ENCODE assay signal across 20 mouse cellular contexts in genomic region chr13:37959936-37960335, GRCm38 (mm10). TPM values are rescaled to one million over a fixed set of nuclear protein-coding genes. Genes with fewer than 3 reads are reported as not detected.
A peak's percentile ranks its signal among the peaks of the same experiment; 100 is the strongest.
DNase-seq lines count a peak whose midpoint lies in the region; ATAC-seq and TF ChIP-seq lines count a peak whose summit lies in the region.
"Had no signal": no experiment of that assay in that cellular context is flagged by ENCODE, and none has a peak within 500 bp of the region (broad histone marks: within the 10 kb centered on the region; RNA-seq: fewer than 3 reads in every experiment).

No protein-coding gene starts in this region.

- no peak overlapping the region for H3K4me2 ChIP-seq in liver, postnatal 0 days (ENCODE audit: low read depth, low read length)
- H3K4me2 ChIP-seq in hindbrain, embryonic 14.5 days (replicated peaks): no peak overlapping the region
- H3K4me2 ChIP-seq: embryonic facial prominence, embryonic 15.5 days; hindbrain, embryonic 13.5 days had no signal

- TF ChIP-seq CTCF in liver, postnatal 0 days (IDR thresholded peaks at IDR 0.05; ENCODE audit: low read depth): no peak
- no peak for TF ChIP-seq CTCF in MEL (IDR thresholded peaks at IDR 0.05 in 2 of 3, conservative IDR thresholded peaks at IDR 0.05 in 1 of 3; ENCODE audit: control insufficient read depth in 1 of 3, insufficient read depth in 1 of 3, low read depth in 2 of 3, low read length in 3 of 3, poor library complexity in 1 of 3, severe bottlenecking in 1 of 3)

- TF ChIP-seq EP300 in liver, postnatal 0 days (IDR thresholded peaks at IDR 0.05; ENCODE audit: low read depth): no peak
- TF ChIP-seq EP300 in MEL (IDR thresholded peaks at IDR 0.05; ENCODE audit: low read depth in 1 of 2, low read length in 2 of 2): 0 out of 4 replicates have a peak, but pooled peaks of 1 of the 2 experiments have one; percentile 13

- peak; percentile 88 for DNase-seq in heart, adult 11 months
- DNase-seq in heart, postnatal 4 days: no peak
- DNase-seq in liver, postnatal 0 days: no peak
- no peak for DNase-seq in liver
- peak; percentile 62 for DNase-seq in MEL (ENCODE audit: low read depth, low spot score)
- no peak for DNase-seq in hindbrain, embryonic 14.5 days (ENCODE audit: low spot score)
- DNase-seq in adrenal gland, postnatal 4 days (ENCODE audit: low spot score in 2 of 2): no peak
- DNase-seq: adrenal gland, adult 2 months; adrenal gland, postnatal 25 days; cerebellum, adult 11 months; cerebellum, adult 8-10 months; cerebellum, postnatal 14 days; embryo, embryonic 11 days; gastrocnemius, postnatal 36 days had no signal

- no peak for ATAC-seq in liver, postnatal 0 days
- ATAC-seq in hindbrain, embryonic 14.5 days (ENCODE audit: low FRiP score): no peak
- ATAC-seq: forebrain, embryonic 14.5 days had no signal

- no peaks in the 10 kb centered on the region; the same call in 1 of the 2 replicates for H3K79me2 ChIP-seq in MEL (ENCODE audit: control insufficient read depth, insufficient read depth, low read length, poor library complexity)

- no peaks in the 10 kb centered on the region for H3K27me3 ChIP-seq in liver, postnatal 0 days (ENCODE audit: insufficient read depth, low read length)
- H3K27me3 ChIP-seq in MEL (ENCODE audit: control insufficient read depth in 1 of 2, insufficient read depth in 2 of 2, low read length in 2 of 2): no peaks in the 10 kb centered on the region
- no peaks in the 10 kb centered on the region for H3K27me3 ChIP-seq in hindbrain, embryonic 14.5 days (ENCODE audit: control insufficient read depth, insufficient read depth, low read length)
- H3K27me3 ChIP-seq: embryonic facial prominence, embryonic 15.5 days had no signal

- TF ChIP-seq POLR2A in MEL (IDR thresholded peaks at IDR 0.05; ENCODE audit: control insufficient read depth in 1 of 2, insufficient read depth in 1 of 2, low read depth in 1 of 2, low read length in 2 of 2, poor library complexity in 1 of 2): no peak; a peak in 1 of 4 replicates

- H3K9me3 ChIP-seq in liver, postnatal 0 days (ENCODE audit: low read length): no peaks in the 10 kb centered on the region
- H3K9me3 ChIP-seq in MEL (replicated peaks; ENCODE audit: insufficient read depth, low read length): no peaks in the 10 kb centered on the region
- H3K9me3 ChIP-seq in hindbrain, embryonic 14.5 days (ENCODE audit: control insufficient read depth, low read length): no peaks in the 10 kb centered on the region
- H3K9me3 ChIP-seq: embryonic facial prominence, embryonic 15.5 days; forebrain, embryonic 10.5 days; heart, embryonic 10.5 days; hindbrain, embryonic 13.5 days had no signal

- 74% methylated on average over 7 of the region's 7 CpGs for WGBS in liver, postnatal 0 days (ENCODE audit: insufficient replicate concordance)
- 94% methylated on average over 7 of the region's 7 CpGs for WGBS in hindbrain, embryonic 14.5 days

- no peak overlapping the region for H3K4me3 ChIP-seq in liver, postnatal 0 days (ENCODE audit: low read depth, low read length)
- peak overlapping the region; percentile 49 to 56 for H3K4me3 ChIP-seq in MEL (ENCODE audit: control insufficient read depth in 1 of 2, insufficient read depth in 1 of 2, low read depth in 2 of 2, low read length in 2 of 2)
- no peak overlapping the region for H3K4me3 ChIP-seq in hindbrain, embryonic 14.5 days (replicated peaks; ENCODE audit: low read length)
- H3K4me3 ChIP-seq: embryonic facial prominence, embryonic 15.5 days; erythroblast, embryonic 14.5 days; forebrain, embryonic 10.5 days; heart, embryonic 10.5 days; hindbrain, embryonic 13.5 days had no signal

- peak overlapping the region; percentile 85; the same call in 1 of the 2 replicates for H3K27ac ChIP-seq in liver, postnatal 0 days (ENCODE audit: low read depth)
- H3K27ac ChIP-seq in MEL (ENCODE audit: control insufficient read depth, low read depth, low read length): peak overlapping the region; percentile 98
- H3K27ac ChIP-seq in hindbrain, embryonic 14.5 days: no peak overlapping the region
- H3K27ac ChIP-seq: embryonic facial prominence, embryonic 15.5 days; forebrain, embryonic 10.5 days; hindbrain, embryonic 13.5 days had no signal

- no peak for TF ChIP-seq RAD21 in MEL (IDR thresholded peaks at IDR 0.05; ENCODE audit: low read depth, low read length)

- no peak overlapping the region for H3K9ac ChIP-seq in liver, postnatal 0 days (replicated peaks)
- H3K9ac ChIP-seq in MEL (ENCODE audit: control insufficient read depth, low read depth, low read length, poor library complexity, severe bottlenecking): peak overlapping the region; percentile 60
- H3K9ac ChIP-seq in hindbrain, embryonic 14.5 days: no peak overlapping the region
- H3K9ac ChIP-seq: embryonic facial prominence, embryonic 15.5 days; hindbrain, embryonic 13.5 days had no signal

- H3K36me3 ChIP-seq in liver, postnatal 0 days (replicated peaks; ENCODE audit: insufficient read depth, low read length): no peaks in the 10 kb centered on the region
- H3K36me3 ChIP-seq in MEL (ENCODE audit: control insufficient read depth in 1 of 2, insufficient read depth in 2 of 2, low read length in 2 of 2): peaks cover 0 to 18% of the 10 kb centered on the region in 2 experiments; a peak in 2 of 4 replicates
- H3K36me3 ChIP-seq in hindbrain, embryonic 14.5 days (replicated peaks; ENCODE audit: control insufficient read depth, insufficient read depth): no peaks in the 10 kb centered on the region
- H3K36me3 ChIP-seq: embryonic facial prominence, embryonic 15.5 days; forebrain, embryonic 10.5 days; heart, embryonic 10.5 days; hindbrain, embryonic 13.5 days had no signal

- H3K4me1 ChIP-seq in liver, postnatal 0 days (ENCODE audit: insufficient read depth): peaks cover 30% of the 10 kb centered on the region
- peaks cover 15 to 38% of the 10 kb centered on the region in 2 experiments; a peak in 3 of 4 replicates for H3K4me1 ChIP-seq in MEL (ENCODE audit: control insufficient read depth in 1 of 2, insufficient read depth in 2 of 2, low read length in 2 of 2)
- H3K4me1 ChIP-seq in hindbrain, embryonic 14.5 days (replicated peaks; ENCODE audit: control insufficient read depth, insufficient read depth, low read length): no peaks in the 10 kb centered on the region

TF ChIP-seq in MEL, 35 proteins besides CTCF, POLR2A, EP300 and RAD21:
- no peak for TF ChIP-seq ZNF384 (IDR thresholded peaks at IDR 0.05; ENCODE audit: low read depth, low read length)
- peak; percentile 87 for TF ChIP-seq MAX (IDR thresholded peaks at IDR 0.05; ENCODE audit: low read length)
- TF ChIP-seq ETS1 (IDR thresholded peaks at IDR 0.05; ENCODE audit: low read depth, low read length): peak; percentile 11; the same call in 1 of the 2 replicates
- TF ChIP-seq USF1 (IDR thresholded peaks at IDR 0.05; ENCODE audit: low read depth, low read length): peak; percentile 57; the same call in 1 of the 2 replicates
- TF ChIP-seq ZMIZ1 (IDR thresholded peaks at IDR 0.05; ENCODE audit: low read depth, low read length): no peak
- TF ChIP-seq BHLHE40 (IDR thresholded peaks at IDR 0.05; ENCODE audit: borderline replicate concordance, low read depth, low read length): peak; percentile 92
- no peak for TF ChIP-seq POLR2AphosphoS5 (IDR thresholded peaks at IDR 0.05; ENCODE audit: borderline replicate concordance, low read depth, low read length)
- TF ChIP-seq MXI1 (IDR thresholded peaks at IDR 0.05; ENCODE audit: low read depth, low read length): peak; percentile 53; the same call in 1 of the 2 replicates
- 0 out of 2 replicates have a peak, but pooled peaks have one; percentile 11 for TF ChIP-seq TCF12 (IDR thresholded peaks at IDR 0.05; ENCODE audit: low read depth, low read length)

RNA-seq across cellular contexts. Expression of gene Ssr1, which starts 34.1 kb away (rescaled TPM):
- total RNA-seq in heart, postnatal 4 days (2021): 10 to 100 TPM; 93.1 to 98.7 TPM
- polyA plus RNA-seq in liver, postnatal 0 days (2015; fragmentation: Nextera tagmentation; extraction: Ambion mirVana): 48.9 and 55.1 TPM in 2 replicates
- total RNA-seq in MEL (2012; rRNA removed): 76.7 and 77.2 TPM in 2 replicates
- polyA plus RNA-seq in MEL (2012; ENCODE audit: insufficient read depth in 1 of 2, insufficient read length in 2 of 2, low read depth in 1 of 2, low replicate concordance in 2 of 2, missing spikeins in 1 of 2): 100 to 1,000 TPM in 1 of 2 experiments, 10 to 100 TPM in 1; 30.9 to 104 TPM
- polyA plus RNA-seq in hindbrain, embryonic 14.5 days (2014; fragmentation: Nextera tagmentation; extraction: Ambion mirVana): 67.8 and 74.8 TPM in 2 replicates
- 100 to 1,000 TPM; 160 to 167 TPM for total RNA-seq in adrenal gland, postnatal 4 days (2021)

Comparison
In these comparisons a context has a peak if more than half of its experiments do, and no peak if none do; other contexts are left out.
1. DNase-seq: peak in heart, adult 11 months (single experiment) and MEL (single experiment); none in heart, postnatal 4 days (single experiment), liver, postnatal 0 days (single experiment), liver (single experiment), hindbrain, embryonic 14.5 days (single experiment) and adrenal gland, postnatal 4 days (0 of 2).
2. H3K4me3 ChIP-seq: peak in MEL (2 of 2); none in liver, postnatal 0 days (single experiment) and hindbrain, embryonic 14.5 days (single experiment).